Mouse (Mus musculus): ENCODE measurements at regions not wholly inside any gene's neighbourhood (a gene's known extent, or its start where the extent isn't known, plus 50 kb on each side); places are given as distances from the start of the nearest gene placed in this dataset.

DNA sequence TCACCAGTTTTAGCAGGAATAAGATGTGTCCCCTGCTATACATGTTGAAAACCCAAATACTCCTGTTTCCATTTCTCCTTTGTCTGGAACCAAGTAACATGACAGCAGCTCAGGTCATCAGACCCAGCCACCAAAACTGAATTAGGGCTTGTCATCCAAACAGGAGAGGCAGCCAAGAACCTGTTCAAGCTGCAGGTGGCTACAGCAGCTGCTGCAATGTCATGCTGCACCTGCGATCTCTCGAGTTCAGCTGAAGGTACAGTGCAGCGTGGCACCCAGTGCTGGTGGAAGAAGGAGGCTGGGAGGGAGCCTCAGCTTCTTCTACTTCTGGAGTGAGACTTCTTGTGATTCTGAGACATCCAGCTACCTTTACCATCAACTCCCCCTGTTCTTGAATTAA, 61.2 kb upstream of the Mb21d2 start:
- H3K9me3 ChIP-seq (replicated peaks; ENCODE audit: control insufficient read depth, low read length), result no peaks in the 10 kb centered on the region
- H3K4me3 ChIP-seq (ENCODE audit: low read depth, low read length), result no peak overlapping the region
- H3K36me3 ChIP-seq (replicated peaks; ENCODE audit: control insufficient read depth, insufficient read depth, low read depth, low read length), result no peaks in the 10 kb centered on the region
- ATAC-seq (replicated peaks; ENCODE audit: insufficient number of reproducible peaks, low FRiP score, low TSS enrichment, low read depth), result no peak
- WGBS, result 88% methylated on average over 3 of the region's 3 CpGs
- no peak overlapping the region for H3K9ac ChIP-seq (replicated peaks; ENCODE audit: low read length)
- no peaks in the 10 kb centered on the region for H3K27me3 ChIP-seq (ENCODE audit: control insufficient read depth, insufficient read depth, low read length)
- no peak for DNase-seq (ENCODE audit: low spot score)
- H3K4me2 ChIP-seq (ENCODE audit: low read depth, low read length), result no peak overlapping the region
- no peak overlapping the region for H3K27ac ChIP-seq (replicated peaks; ENCODE audit: low read depth, low read length)
- H3K4me1 ChIP-seq (ENCODE audit: control insufficient read depth, insufficient read depth, low read length), result no peaks in the 10 kb centered on the region

- Histone ChIP-seq H3K4me2 (ENCODE audit: low read depth, low read length) (no peak overlapping the region), H3K4me3 (ENCODE audit: low read depth, low read length) (no peak overlapping the region), H3K9me3 (replicated peaks; ENCODE audit: control insufficient read depth, low read length) (no peaks in the 10 kb centered on the region), H3K4me1 (ENCODE audit: control insufficient read depth, insufficient read depth, low read length) (no peaks in the 10 kb centered on the region), H3K36me3 (replicated peaks; ENCODE audit: control insufficient read depth, insufficient read depth, low read depth, low read length) (no peaks in the 10 kb centered on the region), H3K9ac (replicated peaks; ENCODE audit: low read length) (no peak overlapping the region), H3K27ac (replicated peaks; ENCODE audit: low read depth, low read length) (no peak overlapping the region), H3K27me3 (ENCODE audit: control insufficient read depth, insufficient read depth, low read length) (no peaks in the 10 kb centered on the region)
- ATAC-seq (replicated peaks; ENCODE audit: insufficient number of reproducible peaks, low FRiP score, low TSS enrichment, low read depth) (no peak), DNase-seq (ENCODE audit: low spot score) (no peak)
- 45% methylated on average over 6 of the region's 6 CpGs for WGBS
Observed at GRCm38 (mm10) chr16:28984931-28985330, 55.5 kb upstream of the Mb21d2 start.

DNA sequence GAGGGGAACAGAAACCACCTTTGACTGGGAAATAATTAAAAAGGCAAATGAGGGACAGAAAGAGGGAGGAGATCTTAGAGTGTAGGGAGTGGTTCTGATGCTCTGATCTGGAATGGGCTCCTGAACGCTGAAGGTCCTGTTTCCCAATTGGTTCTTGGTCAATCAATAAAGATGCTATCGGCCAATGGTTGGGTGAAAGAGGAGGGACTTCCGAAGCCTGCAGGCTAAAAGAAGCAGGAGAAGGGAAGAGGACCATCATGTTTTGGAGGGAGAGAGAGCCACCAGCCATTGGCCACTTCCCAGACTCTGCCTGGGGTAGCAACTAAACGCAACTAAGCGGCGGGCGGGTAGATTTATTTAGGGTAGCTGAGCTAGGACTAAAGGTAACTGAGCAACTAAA, 53.4 kb upstream of the Mb21d2 start:
- H3K27ac ChIP-seq (replicated peaks; ENCODE audit: low read depth, low read length), result no peak overlapping the region
- H3K36me3 ChIP-seq (replicated peaks; ENCODE audit: control insufficient read depth, insufficient read depth, low read depth, low read length), result no peaks in the 10 kb centered on the region
- H3K4me3 ChIP-seq (ENCODE audit: low read depth, low read length), result no peak overlapping the region
- WGBS, result 85% methylated on average over 7 of the region's 7 CpGs
- no peak overlapping the region for H3K9ac ChIP-seq (replicated peaks; ENCODE audit: low read length)
- no peak for ATAC-seq (replicated peaks; ENCODE audit: insufficient number of reproducible peaks, low FRiP score, low TSS enrichment, low read depth)
- no peaks in the 10 kb centered on the region for H3K27me3 ChIP-seq (ENCODE audit: control insufficient read depth, insufficient read depth, low read length)
- DNase-seq (ENCODE audit: low spot score), result no peak
- no peaks in the 10 kb centered on the region for H3K4me1 ChIP-seq (ENCODE audit: control insufficient read depth, insufficient read depth, low read length)
- no peak overlapping the region for H3K4me2 ChIP-seq (ENCODE audit: low read depth, low read length)
- no peaks in the 10 kb centered on the region for H3K9me3 ChIP-seq (replicated peaks; ENCODE audit: control insufficient read depth, low read length)

All from embryonic facial prominence, embryonic 11.5 days (tissue).